Mouse (Mus musculus): ENCODE data around the gene Zmpste24.
"Not testable (repeated sequence)": the region's sequence is repeated elsewhere in the genome, so short reads cannot be mapped to it uniquely, and the experiment has no call there.

DNA sequence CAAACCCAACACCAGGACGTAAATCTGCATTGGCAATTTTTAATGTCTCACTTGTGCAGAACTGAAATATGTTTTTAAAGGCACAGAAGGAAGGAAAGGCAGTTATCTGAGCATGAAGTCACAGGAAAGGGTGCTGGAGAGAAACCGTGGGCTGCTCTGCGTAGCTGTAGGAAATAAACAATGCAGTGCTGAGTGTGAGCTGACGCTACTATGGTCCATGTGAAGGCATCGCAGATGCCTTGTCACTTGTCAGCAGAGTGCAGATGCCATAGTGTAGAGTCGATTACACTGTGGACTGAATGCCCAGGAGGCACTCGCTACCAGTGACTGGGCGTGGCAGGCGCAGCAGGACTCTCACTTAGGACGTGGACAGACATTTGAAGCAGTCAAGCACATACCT, 38.8 kb downstream of the Zmpste24 start:
- not testable (repeated sequence) for TF ChIP-seq POLR2A (IDR thresholded peaks at IDR 0.05; ENCODE audit: insufficient read length, low read depth); POLR2AphosphoS2 (IDR thresholded peaks at IDR 0.05; ENCODE audit: insufficient read length, low read depth); USF1 (IDR thresholded peaks at IDR 0.05; ENCODE audit: low read depth); E2F4 (IDR thresholded peaks at IDR 0.05; ENCODE audit: insufficient read depth); MYOD1 (IDR thresholded peaks at IDR 0.05; ENCODE audit: control insufficient read depth in 1 of 3, insufficient read length in 2 of 3, low read depth in 2 of 3); TCF3 (IDR thresholded peaks at IDR 0.05; ENCODE audit: insufficient read length, low read depth); MYOG (IDR thresholded peaks at IDR 0.05; ENCODE audit: control insufficient read depth in 1 of 3, insufficient read depth in 1 of 3, insufficient read length in 2 of 3, low read depth in 2 of 3); MAX (IDR thresholded peaks at IDR 0.05; ENCODE audit: low read depth)
